Mouse (Mus musculus) naive thymus-derived CD4-positive, alpha-beta T cell, adult 5 months (primary cell): ENCODE measurements around the gene Ywhab. TPM values are rescaled to one million over a fixed set of nuclear protein-coding genes. Genes with fewer than 3 reads are reported as not detected.

Experiments used
- polyA plus RNA-seq: library from polyadenylated mRNA; unstranded; fragments of 100-300 nt; shearing (Covaris generic); gene quantifications from one replicate; pipeline ENCODE4 v1.2.1, GENCODE M21; 2017

Gene Ywhab
- 143 TPM for polyA plus RNA-seq

DNA sequence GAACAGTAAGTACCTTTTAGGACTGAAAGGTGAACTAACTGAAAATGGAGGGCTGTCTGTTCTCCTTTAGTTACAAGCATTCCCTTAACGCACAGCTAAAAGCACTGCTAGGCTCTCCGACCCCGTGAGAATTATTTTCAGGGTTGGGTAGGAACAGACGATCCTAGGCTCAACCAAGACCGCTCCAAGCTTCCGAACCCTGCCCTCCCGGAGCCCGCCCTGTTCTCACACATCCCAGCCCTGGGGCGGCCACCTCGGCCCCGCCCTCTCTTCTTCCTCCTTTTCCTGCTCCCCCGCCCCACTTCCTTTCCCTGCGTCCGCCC lies at the start of gene Ywhab:
Gene Ywhab, plus strand, starts transcription at position 307 of the 323 bp plus-strand sequence.

GRCm38 (mm10) chr2:164025150-164025549 lies 30.4 kb downstream of the Ywhab start, which contains the start of gene Pabpc1l:
Gene Pabpc1l, plus strand, starts transcription at chr2:164025450.

Other genes with a start within 250 kb of the Ywhab start
- 12.8 TPM for gene Ada, start 244.7 kb upstream of the Ywhab start, polyA plus RNA-seq
- gene Ccn5, start 174.1 kb upstream of the Ywhab start, polyA plus RNA-seq: not detected
- not detected for gene Kcnk15, start 141.3 kb upstream of the Ywhab start, polyA plus RNA-seq
- not detected for gene Rims4, start 76.3 kb upstream of the Ywhab start, polyA plus RNA-seq
- gene Pabpc1l, start 30.5 kb downstream of the Ywhab start, polyA plus RNA-seq: 0.80 TPM
- 393 TPM for gene Stk4, start 75.4 kb downstream of the Ywhab start, polyA plus RNA-seq
- gene Tomm34, start 76.2 kb downstream of the Ywhab start, polyA plus RNA-seq: 126 TPM
- gene Kcns1, start 176.2 kb downstream of the Ywhab start, polyA plus RNA-seq: not detected
- gene Wfdc5, start 187.8 kb downstream of the Ywhab start, polyA plus RNA-seq: not detected
- gene Wfdc12, start 195.6 kb downstream of the Ywhab start, polyA plus RNA-seq: not detected
- gene Wfdc15a, start 205.2 kb downstream of the Ywhab start, polyA plus RNA-seq: not detected
- gene Wfdc15b, start 226.7 kb downstream of the Ywhab start, polyA plus RNA-seq: not detected
- gene Svs2, start 243.5 kb downstream of the Ywhab start, polyA plus RNA-seq: not detected